Mouse (Mus musculus) brain, embryonic 14.5 days (tissue): Measurements from ENCODE around the gene Cel. TPM values are rescaled to one million over a fixed set of nuclear protein-coding genes. Genes with fewer than 3 reads are reported as not detected.
"Not testable (repeated sequence)": the region's sequence is repeated elsewhere in the genome, so short reads cannot be mapped to it uniquely, and the experiment has no call there.

ENCODE experiments used
- DNase-seq: peaks from one replicate; pipeline ENCODE4 v3.0.0-alpha.2; 2011; ENCODE audit warnings: low read depth
- CTCF ChIP-seq: fragments of 200-500 bp; IDR thresholded peaks from 2 replicates; pipeline ENCODE4 v1.5.1; 2012; ENCODE audit warnings: inconsistent platforms, mild to moderate bottlenecking, moderate library complexity, borderline replicate concordance; ENCODE audit not compliant: insufficient read depth, insufficient read length; ENCODE audit errors: extremely low read depth
- POLR2A ChIP-seq: fragments of 200-500 bp; IDR thresholded peaks from 2 replicates; pipeline ENCODE4 v1.6.1; 2012; ENCODE audit warnings: mild to moderate bottlenecking, inconsistent platforms, borderline replicate concordance; ENCODE audit not compliant: poor library complexity, insufficient read depth, insufficient read length, severe bottlenecking; ENCODE audit errors: extremely low read depth
- polyA plus RNA-seq: library from polyadenylated mRNA; depleted of rRNA; stranded (reverse); fragments of >200 nt; gene quantifications from 2 replicates; pipeline ENCODE4 v1.2.3, GENCODE M21; 2012; rRNA removed

The Cel gene
- polyA plus RNA-seq, 1 experiment: 0.10 TPM

DNA sequence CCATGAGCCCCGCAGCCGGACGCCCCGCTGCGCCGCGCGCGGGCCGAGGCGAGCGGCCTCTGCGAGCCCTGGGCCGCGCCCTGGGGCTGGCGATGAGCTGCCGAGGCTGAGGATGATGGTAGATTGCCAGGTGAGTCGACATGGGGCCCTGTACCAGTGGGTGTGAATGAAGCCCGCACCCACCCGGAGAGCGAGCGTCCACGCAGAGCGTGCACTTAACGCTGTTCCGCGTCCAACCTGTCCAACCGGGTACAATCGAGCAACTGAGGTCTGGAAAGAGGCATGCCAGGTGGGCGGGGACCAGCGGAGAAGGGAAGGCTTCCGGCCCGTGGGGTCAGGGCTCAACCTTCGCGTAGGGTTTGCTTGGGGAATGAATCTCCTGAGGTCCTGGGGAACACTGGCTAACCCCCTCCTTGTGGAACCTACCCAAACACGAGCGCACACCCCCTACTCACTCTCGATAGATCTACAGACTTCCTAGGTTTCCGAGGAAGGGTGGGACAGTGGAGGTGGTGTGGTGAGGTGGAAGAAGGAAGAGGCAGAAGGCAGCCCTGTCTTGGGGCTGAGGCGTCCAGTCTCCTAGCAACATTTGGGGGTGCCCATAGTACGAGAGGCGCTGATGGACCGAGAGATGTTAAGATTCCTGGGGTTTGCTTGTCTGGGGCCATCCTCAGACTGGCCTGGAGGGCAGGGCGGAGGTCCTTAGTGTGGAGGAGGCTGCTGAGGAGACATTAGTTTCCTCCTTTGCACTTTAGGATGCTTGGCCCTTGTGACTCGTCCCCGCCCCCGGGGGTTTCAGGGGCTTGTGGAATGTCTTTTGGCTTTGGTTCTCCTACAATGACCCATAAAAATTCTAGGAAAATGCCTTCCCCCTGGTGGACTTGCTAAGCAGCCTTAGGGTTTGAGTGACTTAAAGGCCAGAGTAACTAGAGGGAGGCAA is 49.5 kb downstream of the Cel start:
- no peak for TF ChIP-seq CTCF
- no peak for TF ChIP-seq POLR2A
- DNase-seq: peak; percentile 51

GRCm38 (mm10) chr2:28512798-28513401 is 50.3 kb downstream of the Cel start, which contains the start of gene Ralgds:
Gene Ralgds, plus strand, starts transcription at chr2:28513125.
- TF ChIP-seq POLR2A (peak; percentile 56), CTCF (0 out of 2 replicates have a peak, but pooled peaks have one; percentile 24)
- DNase-seq: peak; percentile 74

DNA sequence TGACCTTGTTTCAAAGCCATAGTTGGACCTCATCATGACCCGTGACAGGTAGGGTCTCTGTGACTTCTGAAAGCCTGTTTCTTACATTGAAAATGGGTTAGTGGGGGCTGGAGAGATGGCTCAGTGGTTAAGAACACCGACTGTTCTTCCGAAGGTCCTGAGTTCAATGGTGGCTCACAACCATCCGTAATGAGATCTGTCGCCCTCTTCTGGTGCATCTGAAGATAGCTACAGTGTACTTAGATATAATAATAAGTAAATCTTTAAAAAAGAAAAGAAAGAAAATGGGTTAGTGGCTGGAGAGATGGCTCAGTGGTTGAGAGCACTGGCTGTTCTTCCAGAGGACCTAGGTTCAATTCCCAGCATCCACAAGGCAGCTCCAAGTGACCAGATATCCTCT is 51.6 kb downstream of the Cel start:
- not testable (repeated sequence) for DNase-seq

DNA sequence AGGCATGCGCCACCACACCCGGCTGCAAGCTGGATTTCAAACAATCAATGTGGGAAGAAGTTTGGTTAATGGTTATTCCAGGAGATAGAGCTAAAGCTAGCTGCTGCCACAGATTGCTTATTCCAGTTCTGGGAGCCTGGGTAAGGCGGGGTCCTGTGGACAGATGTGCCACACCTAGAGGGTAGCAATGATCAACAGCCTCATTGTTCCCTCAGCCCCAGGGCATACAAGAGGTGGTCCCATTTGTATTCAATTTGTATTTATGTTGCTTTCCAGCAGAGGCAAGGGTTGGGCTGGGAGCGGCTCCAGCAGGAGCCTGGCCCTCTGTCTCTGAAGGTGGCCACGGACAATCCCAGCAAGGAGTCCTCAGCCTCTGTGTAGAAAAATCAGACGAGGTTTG is 56.9 kb downstream of the Cel start:
- no peak for TF ChIP-seq CTCF
- TF ChIP-seq POLR2A: no peak
- no peak for DNase-seq

DNA sequence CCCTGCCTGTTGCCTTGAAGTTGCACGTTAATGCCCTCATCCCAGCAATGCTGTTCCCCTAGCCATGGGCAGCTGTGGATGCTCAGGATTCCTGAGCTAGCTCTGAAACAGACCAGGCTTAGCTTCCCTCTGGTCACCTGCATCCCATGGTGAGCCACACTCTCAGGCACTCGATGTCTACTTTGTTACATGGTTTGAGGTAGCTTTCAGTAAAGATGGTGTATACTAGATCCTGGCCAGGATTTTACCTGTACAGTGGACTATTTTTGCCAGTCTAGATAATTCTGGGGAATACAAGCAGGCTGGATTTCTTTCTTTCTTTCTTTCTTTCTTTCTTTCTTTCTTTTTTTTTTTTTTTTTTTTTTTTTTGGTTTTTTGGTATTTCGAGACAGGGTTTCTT is 57.4 kb downstream of the Cel start, which contains the start of gene Gm10134:
Gene Gm10134, plus strand, starts transcription at position 301 of the 400 bp plus-strand sequence.
- no peak for DNase-seq
- TF ChIP-seq CTCF (no peak), POLR2A (no peak)

Other genes with a start within 250 kb of the Cel start
- 18.9 and 28.3 TPM in 2 replicates for gene Ppp1r26, start 116.6 kb downstream of the Cel start, polyA plus RNA-seq
- 1.3 and 2.1 TPM in 2 replicates for gene 1700007K13Rik, start 97.1 kb downstream of the Cel start, polyA plus RNA-seq
- gene Mrps2, start 95.3 kb downstream of the Cel start, polyA plus RNA-seq: 50.3 and 61.5 TPM in 2 replicates
- 0.91 and 1.8 TPM in 2 replicates for gene Gbgt1, start 66.5 kb downstream of the Cel start, polyA plus RNA-seq
- gene Gm10134, start 57.3 kb downstream of the Cel start, polyA plus RNA-seq: 0.37 TPM in 1 of 2 replicates, not detected in the other
- gene Ralgds, start 50.3 kb downstream of the Cel start, polyA plus RNA-seq: 179 and 191 TPM in 2 replicates
- gene Gtf3c5, start 20.3 kb upstream of the Cel start, polyA plus RNA-seq: 45.9 and 51.4 TPM in 2 replicates
- 0.09 and 0.33 TPM in 2 replicates for gene Gfi1b, start 58.6 kb upstream of the Cel start, polyA plus RNA-seq
- 35.8 and 40.6 TPM in 2 replicates for gene Tsc1, start 77.8 kb upstream of the Cel start, polyA plus RNA-seq
- gene Spaca9, start 136.3 kb upstream of the Cel start, polyA plus RNA-seq: 1.5 and 2.4 TPM in 2 replicates
- 1.3 and 1.5 TPM in 2 replicates for gene Ak8, start 136.8 kb upstream of the Cel start, polyA plus RNA-seq